Mouse (Mus musculus) liver, embryonic 14.5 days (tissue): ENCODE measurements at regions not wholly inside any gene's neighbourhood (a gene's known extent, or its start where the extent isn't known, plus 50 kb on each side); places are given as distances from the start of the nearest gene placed in this dataset.

Source experiments
- CTCF ChIP-seq: IDR thresholded peaks from 2 replicates; pipeline ENCODE4 v1.5.1; 2016; ENCODE audit warnings: antibody characterized with exemption, low read depth, control low read depth
- EP300 ChIP-seq: IDR thresholded peaks from 2 replicates; pipeline ENCODE4 v1.6.1; 2016; ENCODE audit warnings: antibody characterized with exemption, low read depth

DNA sequence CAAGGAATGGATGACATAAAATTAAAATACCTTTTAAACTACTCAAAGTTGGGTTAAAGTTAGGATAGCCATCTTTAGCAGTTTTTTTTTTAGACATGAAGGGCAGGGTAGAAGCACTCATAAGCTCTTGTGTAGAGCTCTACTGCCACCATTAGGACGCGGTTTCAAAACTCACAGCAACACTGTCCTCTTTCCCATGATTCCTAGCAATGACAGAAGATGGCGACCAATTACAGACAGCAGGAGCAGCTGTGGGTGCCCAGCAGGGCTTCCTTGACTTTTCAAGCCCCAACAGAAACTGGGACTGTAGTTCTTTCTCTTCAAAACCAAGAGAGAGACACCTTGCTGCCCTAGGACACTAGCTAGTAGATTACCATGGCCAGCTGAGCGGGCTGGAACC lies 171.5 kb upstream of the Olfr1324 start:
- peak; percentile 24; the same call in 1 of the 2 replicates for TF ChIP-seq CTCF
- TF ChIP-seq EP300: no peak
